Mouse (Mus musculus) midbrain, embryonic 14.5 days (tissue): ENCODE measurements around the gene Iqca. TPM values are rescaled to one million over a fixed set of nuclear protein-coding genes. Genes with fewer than 3 reads are reported as not detected.

ENCODE experiments used
- ATAC-seq: fragments of 200-750 bp; cut with Nextera tagmentation; 2 replicates; pipeline ENCODE4 v1.8.0; 2017; ENCODE audit warnings: moderate number of reproducible peaks, moderate library complexity; ENCODE audit not compliant: low FRiP score, low TSS enrichment
- DNase-seq: peaks from one replicate; pipeline ENCODE4 v3.0.0-alpha.2; 2015
- H3K27ac ChIP-seq: fragments of 300-500 bp; sonication (generic); replicated peaks from 2 replicates; pipeline ENCODE4 v1.5.1; 2014; ENCODE audit warnings: mild to moderate bottlenecking, low read depth, low read length, moderate library complexity
- H3K27me3 ChIP-seq: fragments of 300-500 bp; sonication (generic); 2 replicates; pipeline ENCODE4 v1.6.1; 2014; ENCODE audit warnings: low read length, control low read depth, mixed read lengths; ENCODE audit not compliant: control insufficient read depth, insufficient read depth
- H3K36me3 ChIP-seq: fragments of 300-500 bp; sonication (generic); 2 replicates; pipeline ENCODE4 v1.6.1; 2014; ENCODE audit warnings: low read length, control low read depth; ENCODE audit not compliant: control insufficient read depth, insufficient read depth
- H3K4me1 ChIP-seq: fragments of 300-500 bp; sonication (generic); 2 replicates; pipeline ENCODE4 v1.6.1; 2014; ENCODE audit warnings: mild to moderate bottlenecking, antibody characterized with exemption, low read length, control low read depth; ENCODE audit not compliant: control insufficient read depth, insufficient read depth
- H3K4me2 ChIP-seq: fragments of 300-500 bp; sonication (generic); 2 replicates; pipeline ENCODE4 v1.6.1; 2014; ENCODE audit warnings: mild to moderate bottlenecking, low read length, moderate library complexity
- H3K4me3 ChIP-seq: fragments of 300-500 bp; sonication (generic); replicated peaks from 2 replicates; pipeline ENCODE4 v1.5.1; 2014; ENCODE audit warnings: low read depth, low read length
- H3K9ac ChIP-seq: fragments of 300-500 bp; sonication (generic); replicated peaks from 2 replicates; pipeline ENCODE4 v1.6.1; 2014; ENCODE audit warnings: mild to moderate bottlenecking, low read length, moderate library complexity
- H3K9me3 ChIP-seq: fragments of 300-500 bp; sonication (generic); 2 replicates; pipeline ENCODE4 v1.6.1; 2016; ENCODE audit warnings: low read length, control low read depth, mixed read lengths; ENCODE audit not compliant: control insufficient read depth
- WGBS: fragments of 180-500 bp; shearing (Covaris S2); extraction: QIAGEN DNeasy Blood & Tissue Kit; methylation state at CpG from one replicate; pipeline ENCODE4 v1.1.7; 2014; 5-methylcytosine and 5-hydroxymethylcytosine counted together
- polyA plus RNA-seq: library from polyadenylated mRNA; unstranded; fragments of >200 nt; fragmentation: Nextera tagmentation; extraction: Ambion mirVana; gene quantifications from 2 replicates; pipeline ENCODE4 v1.2.1, GENCODE M21; 2014

Iqca gene
- polyA plus RNA-seq, 1 experiment from 2014 or later: 0.20 TPM

DNA sequence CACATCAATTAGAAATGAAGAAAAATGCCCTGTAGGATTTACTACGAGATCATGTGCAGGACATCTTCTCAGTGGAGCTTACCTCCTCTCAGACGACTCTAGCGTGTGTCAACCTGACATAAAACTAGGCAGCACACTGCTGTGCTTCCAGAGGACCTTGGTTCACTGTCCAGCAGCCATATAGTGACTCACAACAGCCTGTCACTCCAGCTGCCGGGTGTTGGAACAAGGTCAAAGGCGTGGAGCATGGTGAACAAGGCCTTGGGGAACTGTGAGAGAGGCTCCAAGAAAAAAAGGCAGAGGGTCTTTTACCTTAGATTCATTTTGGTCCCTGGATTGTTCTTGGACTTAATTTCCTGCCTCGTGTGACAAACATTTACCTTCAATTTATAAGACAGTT, 135.1 kb downstream of the Iqca start:
- Histone ChIP-seq H3K9ac (no peak overlapping the region), H3K4me3 (no peak overlapping the region), H3K27ac (no peak overlapping the region), H3K36me3 (no peaks in the 10 kb centered on the region), H3K4me1 (no peaks in the 10 kb centered on the region), H3K27me3 (no peaks in the 10 kb centered on the region), H3K9me3 (no peaks in the 10 kb centered on the region), H3K4me2 (no peak overlapping the region)
- no peak for DNase-seq
- WGBS: 80% methylated on average over 6 of the region's 6 CpGs
- ATAC-seq: no peak

DNA sequence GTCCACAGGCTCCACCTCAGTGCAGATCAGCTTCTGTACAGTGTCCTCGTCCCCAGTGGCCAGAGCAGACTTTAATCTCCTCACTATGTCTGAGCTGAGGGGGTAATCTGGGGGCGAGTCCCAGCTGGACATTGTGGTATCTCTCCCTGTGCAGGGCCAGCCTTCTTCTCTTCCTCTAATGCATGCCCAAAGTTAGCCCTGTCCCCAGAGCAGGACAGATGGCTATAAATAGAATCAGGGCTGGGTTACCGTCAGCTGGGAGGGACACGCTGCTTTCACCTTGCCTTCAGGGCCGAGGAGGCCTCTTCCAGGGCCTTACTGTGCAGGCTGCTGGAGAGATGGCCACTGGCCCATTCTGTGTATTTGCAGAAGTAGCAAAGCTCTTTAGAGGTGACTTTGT, 138.8 kb downstream of the Iqca start, which contains the start of gene Asb18:
TSS of gene Asb18 (minus strand) at position 221 of the 400 bp plus-strand sequence.
- Histone ChIP-seq H3K4me1 (no peaks in the 10 kb centered on the region), H3K4me3 (no peak within 1 kb of the TSS), H3K9me3 (no peaks in the 10 kb centered on the region), H3K27ac (no peak within 1 kb of the TSS), H3K9ac (no peak within 1 kb of the TSS), H3K36me3 (no peaks in the 10 kb centered on the region), H3K4me2 (no peak within 1 kb of the TSS), H3K27me3 (no peaks in the 10 kb centered on the region)
- DNase-seq (no peak), ATAC-seq (no peak)
- WGBS: 80% methylated on average over 5 of the region's 5 CpGs

DNA sequence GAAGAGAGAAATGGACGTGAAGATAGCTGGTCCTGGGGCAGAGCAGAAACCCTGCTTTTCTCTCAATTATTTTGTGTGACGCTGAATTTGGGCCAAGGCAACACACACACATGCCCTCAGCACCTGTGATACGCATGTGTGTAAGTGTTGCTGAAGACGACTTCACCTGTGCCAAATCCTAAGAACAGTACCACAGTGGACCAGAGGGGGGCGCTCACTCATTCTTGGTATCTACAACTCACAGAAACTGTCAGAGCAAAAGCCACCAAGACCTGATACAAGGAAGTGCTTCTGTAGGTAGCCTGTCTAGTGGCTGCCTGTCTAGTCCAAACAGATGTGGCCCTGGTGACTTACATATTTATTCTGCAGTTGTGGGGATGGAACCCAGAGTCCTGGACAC, 139.9 kb downstream of the Iqca start:
- no peak overlapping the region for H3K4me3 ChIP-seq
- H3K9ac ChIP-seq: no peak overlapping the region
- DNase-seq (no peak), ATAC-seq (no peak)
- no peaks in the 10 kb centered on the region for H3K36me3 ChIP-seq
- no peaks in the 10 kb centered on the region for H3K27me3 ChIP-seq
- H3K4me2 ChIP-seq: no peak overlapping the region
- H3K27ac ChIP-seq: no peak overlapping the region
- H3K9me3 ChIP-seq: no peaks in the 10 kb centered on the region
- 76% methylated on average over 5 of the region's 5 CpGs for WGBS
- no peaks in the 10 kb centered on the region for H3K4me1 ChIP-seq

DNA sequence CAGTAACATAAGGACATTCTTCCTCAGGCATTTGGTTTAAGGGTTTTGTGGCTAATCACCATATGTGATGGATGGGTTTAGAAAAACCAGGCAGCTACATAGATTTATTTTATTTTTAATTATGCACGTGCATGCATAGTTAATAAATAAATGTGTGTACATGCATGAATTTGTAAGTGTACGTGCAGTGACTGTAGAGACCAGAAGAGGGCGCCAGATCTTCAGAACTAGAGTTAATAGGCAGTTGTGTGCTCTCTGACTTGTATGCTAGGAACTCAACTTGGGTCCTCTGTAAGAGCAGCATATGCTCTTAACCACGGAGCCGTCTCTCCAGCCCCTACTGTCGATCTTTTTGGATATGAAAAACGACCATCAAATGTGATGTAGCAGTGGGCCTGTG, 140.4 kb downstream of the Iqca start:
- Histone ChIP-seq H3K27ac (no peak overlapping the region), H3K4me3 (no peak overlapping the region), H3K36me3 (no peaks in the 10 kb centered on the region), H3K4me2 (no peak overlapping the region), H3K4me1 (no peaks in the 10 kb centered on the region), H3K9me3 (no peaks in the 10 kb centered on the region), H3K27me3 (no peaks in the 10 kb centered on the region), H3K9ac (no peak overlapping the region)
- DNase-seq: peak; percentile 15
- no peak for ATAC-seq
- WGBS: 71% methylated on average over 7 of the region's 7 CpGs

DNA sequence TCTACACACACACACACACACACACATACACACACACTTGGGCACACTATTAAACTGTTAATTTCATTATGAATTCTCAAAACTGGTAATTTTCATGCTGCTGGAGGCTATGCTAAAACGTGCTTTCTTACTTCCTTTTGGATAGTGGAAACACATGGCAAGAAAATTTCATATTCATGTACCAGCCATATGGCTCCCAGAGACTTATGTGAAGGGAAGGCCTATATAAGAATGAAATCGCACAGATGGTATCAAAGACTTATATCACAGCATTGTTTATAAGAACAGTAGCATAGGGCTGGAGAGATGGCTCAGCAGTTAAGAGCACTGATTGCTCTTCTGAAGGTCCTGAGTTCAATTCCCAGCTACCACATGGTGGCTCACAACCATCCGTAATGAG, 141.0 kb downstream of the Iqca start:
- no peak for DNase-seq
- no peak for ATAC-seq

DNA sequence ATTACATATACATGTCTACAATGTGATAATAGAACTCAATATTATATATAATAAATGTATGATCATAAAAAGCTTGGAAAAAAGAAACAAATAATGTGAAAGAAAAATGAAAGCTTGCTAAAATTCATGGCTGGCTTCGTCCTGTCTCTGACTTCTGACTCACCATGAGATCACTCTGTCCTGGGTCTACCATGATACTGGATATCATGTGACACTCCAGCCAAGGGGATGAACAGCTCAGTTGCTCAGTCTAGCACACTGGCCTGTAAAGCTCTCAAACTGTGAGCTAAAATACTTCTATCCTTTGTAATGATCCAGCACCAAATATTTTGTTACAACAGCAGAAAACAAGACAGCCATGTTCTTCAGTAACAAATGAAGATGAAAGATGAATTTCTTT, 143.1 kb downstream of the Iqca start:
- H3K9me3 ChIP-seq: no peaks in the 10 kb centered on the region
- H3K9ac ChIP-seq: no peak overlapping the region
- no peaks in the 10 kb centered on the region for H3K36me3 ChIP-seq
- DNase-seq (no peak), ATAC-seq (no peak)
- H3K4me2 ChIP-seq: no peak overlapping the region
- H3K4me1 ChIP-seq: no peaks in the 10 kb centered on the region
- no peaks in the 10 kb centered on the region for H3K27me3 ChIP-seq
- no peak overlapping the region for H3K4me3 ChIP-seq
- WGBS: 92% methylated on average over 1 of the region's 1 CpGs
- H3K27ac ChIP-seq: no peak overlapping the region

More for the DNA sequence above, 141.0 kb downstream of the Iqca start:
- H3K4me3 ChIP-seq: no peak overlapping the region
- no peaks in the 10 kb centered on the region for H3K36me3 ChIP-seq
- no peaks in the 10 kb centered on the region for H3K4me1 ChIP-seq
- H3K9me3 ChIP-seq: no peaks in the 10 kb centered on the region
- WGBS: 80% methylated on average over 3 of the region's 3 CpGs
- no peak overlapping the region for H3K4me2 ChIP-seq
- H3K27ac ChIP-seq: no peak overlapping the region
- H3K27me3 ChIP-seq: no peaks in the 10 kb centered on the region
- H3K9ac ChIP-seq: no peak overlapping the region

DNA sequence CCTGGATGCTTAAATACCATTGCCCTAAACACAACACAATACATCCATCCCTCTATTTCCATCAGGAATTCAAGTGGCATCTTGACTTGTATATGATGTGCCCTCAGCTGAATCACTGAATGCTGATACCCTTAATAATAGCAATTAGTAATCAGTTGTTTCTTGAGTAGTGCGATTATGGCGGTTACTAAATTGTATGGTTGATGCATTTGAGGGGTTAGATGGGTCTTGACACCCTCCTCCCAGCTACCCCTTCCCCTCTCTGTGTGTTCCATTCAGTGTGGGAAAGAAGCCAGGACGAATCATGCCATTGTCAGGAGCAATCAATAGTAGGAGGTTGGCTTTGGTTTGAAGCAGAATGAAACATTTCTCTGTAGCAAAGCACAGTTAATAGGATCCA, 144.0 kb downstream of the Iqca start:
- Histone ChIP-seq H3K27me3 (no peaks in the 10 kb centered on the region), H3K4me2 (no peak overlapping the region), H3K9ac (no peak overlapping the region), H3K4me1 (no peaks in the 10 kb centered on the region), H3K9me3 (no peaks in the 10 kb centered on the region), H3K4me3 (no peak overlapping the region), H3K27ac (no peak overlapping the region), H3K36me3 (no peaks in the 10 kb centered on the region)
- ATAC-seq: no peak
- DNase-seq: no peak
- WGBS: 73% methylated on average over 3 of the region's 3 CpGs

DNA sequence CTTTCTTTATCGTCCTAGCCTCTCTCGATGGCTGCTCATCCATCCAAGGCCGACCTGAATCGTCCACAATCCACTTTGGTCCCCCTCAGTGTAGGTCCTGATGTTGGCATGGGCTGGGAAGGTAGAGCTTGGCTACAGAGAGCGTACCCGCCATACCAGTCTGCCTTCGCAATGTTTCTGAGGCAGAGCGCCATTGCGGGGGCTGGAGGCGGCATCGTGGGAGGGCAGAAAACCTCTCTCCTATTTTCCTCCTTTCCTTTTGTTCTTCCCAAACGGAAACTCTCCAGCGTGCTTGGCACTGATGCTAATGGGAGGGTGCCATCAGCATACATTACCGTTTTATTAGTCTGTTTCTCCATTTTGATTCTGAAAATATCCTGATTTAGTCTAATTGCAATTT, 146.5 kb downstream of the Iqca start:
- H3K27me3 ChIP-seq: no peaks in the 10 kb centered on the region
- no peak overlapping the region for H3K4me3 ChIP-seq
- no peaks in the 10 kb centered on the region for H3K4me1 ChIP-seq
- WGBS: 69% methylated on average over 14 of the region's 14 CpGs
- H3K9ac ChIP-seq: no peak overlapping the region
- H3K27ac ChIP-seq: no peak overlapping the region
- ATAC-seq: no peak
- no peak for DNase-seq
- H3K36me3 ChIP-seq: no peaks in the 10 kb centered on the region
- H3K4me2 ChIP-seq: no peak overlapping the region
- H3K9me3 ChIP-seq: no peaks in the 10 kb centered on the region

DNA sequence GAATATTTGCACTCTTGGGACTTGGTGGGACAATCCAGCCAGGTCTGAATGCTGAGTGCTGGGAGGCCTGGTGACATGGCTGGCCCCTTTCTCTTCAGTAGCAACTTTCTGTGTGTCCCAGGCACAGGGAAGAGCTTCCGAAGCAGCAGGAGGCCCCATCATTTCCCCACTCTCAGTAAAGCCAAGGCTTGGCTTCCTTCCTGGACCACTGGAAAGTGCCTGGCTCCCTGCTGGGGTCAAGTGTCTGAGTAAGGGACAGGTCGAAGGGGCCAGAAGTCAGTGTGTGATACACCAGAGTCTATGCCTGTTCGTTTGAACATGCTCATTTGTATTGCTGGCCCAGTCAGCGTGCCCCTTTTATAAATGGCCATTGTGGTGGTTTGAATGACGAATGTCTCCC, 152.2 kb downstream of the Iqca start:
- H3K4me1 ChIP-seq: no peaks in the 10 kb centered on the region
- no peak overlapping the region for H3K27ac ChIP-seq
- H3K36me3 ChIP-seq: no peaks in the 10 kb centered on the region
- H3K9ac ChIP-seq: no peak overlapping the region
- H3K4me2 ChIP-seq: no peak overlapping the region
- H3K9me3 ChIP-seq: no peaks in the 10 kb centered on the region
- 41% methylated on average over 5 of the region's 5 CpGs for WGBS
- H3K27me3 ChIP-seq: no peaks in the 10 kb centered on the region
- DNase-seq (no peak), ATAC-seq (no peak)
- no peak overlapping the region for H3K4me3 ChIP-seq
